Mouse (Mus musculus): ENCODE data around the gene Otog.

GRCm38 (mm10) chr7:46235948-46236347, 4.8 kb upstream of the Otog start:
- TF ChIP-seq CTCF (IDR thresholded peaks at IDR 0.05; ENCODE audit: borderline replicate concordance, insufficient read depth, low read length) = no peak
- no peak for TF ChIP-seq POLR2A (IDR thresholded peaks at IDR 0.05; ENCODE audit: low read depth, low read length)

Measured in embryonic fibroblast, embryonic 13.5 days (primary cell).